Mouse (Mus musculus) neural tube, embryonic 14.5 days (tissue): ENCODE results near the gene Ier2. TPM values are rescaled to one million over a fixed set of nuclear protein-coding genes. Genes with fewer than 3 reads are reported as not detected.

Source experiments
- ATAC-seq: fragments of 200-750 bp; cut with Nextera tagmentation; 2 replicates; pipeline ENCODE4 v1.8.0; 2017; ENCODE audit warnings: low read depth, mild to moderate bottlenecking, moderate TSS enrichment, moderate library complexity
- H3K27ac ChIP-seq: fragments of 300-500 bp; sonication (generic); 2 replicates; pipeline ENCODE4 v1.5.1; 2014; ENCODE audit warnings: low read depth, mild to moderate bottlenecking, control low read depth, low read length, moderate library complexity, mixed read lengths
- H3K27me3 ChIP-seq: fragments of 300-500 bp; sonication (generic); 2 replicates; pipeline ENCODE4 v1.6.1; 2014; ENCODE audit warnings: low read length; ENCODE audit not compliant: control insufficient read depth, insufficient read depth
- H3K36me3 ChIP-seq: fragments of 300-500 bp; sonication (generic); 2 replicates; pipeline ENCODE4 v1.6.1; 2014; ENCODE audit warnings: low read length, mixed read lengths; ENCODE audit not compliant: control insufficient read depth, insufficient read depth
- H3K4me1 ChIP-seq: fragments of 300-500 bp; sonication (generic); 2 replicates; pipeline ENCODE4 v1.6.1; 2014; ENCODE audit warnings: low read length; ENCODE audit not compliant: control insufficient read depth, insufficient read depth
- H3K4me2 ChIP-seq: fragments of 300-500 bp; sonication (generic); 2 replicates; pipeline ENCODE4 v1.6.1; 2014; ENCODE audit warnings: mild to moderate bottlenecking, low read depth, low read length, control low read depth
- H3K4me3 ChIP-seq: fragments of 300-500 bp; sonication (generic); 2 replicates; pipeline ENCODE4 v1.5.1; 2014; ENCODE audit warnings: low read depth, low read length, control low read depth, mixed read lengths
- H3K9ac ChIP-seq: fragments of 300-500 bp; sonication (generic); replicated peaks from 2 replicates; pipeline ENCODE4 v1.6.1; 2014; ENCODE audit warnings: low read depth, mild to moderate bottlenecking, control low read depth, low read length, mixed read lengths
- H3K9me3 ChIP-seq: fragments of 300-500 bp; sonication (generic); 2 replicates; pipeline ENCODE4 v1.6.1; 2016; ENCODE audit warnings: low read length; ENCODE audit not compliant: control insufficient read depth
- WGBS: fragments of 180-500 bp; shearing (Covaris S2); extraction: QIAGEN DNeasy Blood & Tissue Kit; methylation state at CpG from one replicate; pipeline ENCODE4 v1.1.7; 2014; 5-methylcytosine and 5-hydroxymethylcytosine counted together
- polyA plus RNA-seq: library from polyadenylated mRNA; unstranded; fragments of >200 nt; fragmentation: Nextera tagmentation; extraction: Ambion mirVana; gene quantifications from 2 replicates; pipeline ENCODE4 v1.2.1, GENCODE M21; 2014

Ier2 gene
- polyA plus RNA-seq, 1 experiment from 2014 or later, result 14.4 TPM

DNA sequence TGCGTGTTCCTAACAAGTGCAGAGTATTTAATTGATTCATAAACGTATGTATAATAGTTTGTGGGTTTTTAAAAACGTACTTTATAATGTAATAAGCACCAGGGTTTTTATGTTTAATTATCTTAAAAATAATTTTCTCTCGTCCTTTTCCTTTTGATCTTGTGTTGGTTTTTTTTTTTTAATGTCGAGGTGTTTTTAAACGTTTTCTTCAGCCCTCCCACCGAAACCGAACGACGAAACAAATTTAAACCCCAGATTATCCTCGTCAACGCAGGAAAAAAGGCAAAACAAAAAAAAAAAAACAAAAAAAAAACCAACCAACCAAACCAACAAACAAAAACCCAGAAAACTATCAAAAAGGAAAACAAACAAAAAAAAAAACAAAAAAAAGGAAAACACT, 43.3 kb upstream of the Ier2 start:
- ATAC-seq, result no peak
- Histone ChIP-seq H3K9me3 (no peaks in the 10 kb centered on the region), H3K4me1 (peaks cover 27% of the 10 kb centered on the region), H3K27ac (peak overlapping the region; percentile 77), H3K27me3 (peaks cover 31% of the 10 kb centered on the region), H3K4me2 (peak overlapping the region; percentile 40; the same call in 1 of the 2 replicates), H3K36me3 (no peaks in the 10 kb centered on the region), H3K4me3 (peak overlapping the region; percentile 17; the same call in 1 of the 2 replicates), H3K9ac (0 out of 2 replicates have a peak overlapping the region, but pooled peaks have one; percentile 37)
- WGBS, result 2% methylated on average over 12 of the region's 12 CpGs

- peaks cover 26% of the 10 kb centered on the region for H3K4me1 ChIP-seq
- no peaks in the 10 kb centered on the region for H3K36me3 ChIP-seq
- WGBS, result under 1% methylated on average over 59 of the region's 61 CpGs
- H3K4me3 ChIP-seq, result peak overlapping the region; percentile 17; the same call in 1 of the 2 replicates
- H3K27me3 ChIP-seq, result peaks cover 31% of the 10 kb centered on the region
- ATAC-seq, result no peak
- peak overlapping the region; percentile 40 for H3K4me2 ChIP-seq
- H3K9ac ChIP-seq, result 0 out of 2 replicates have a peak overlapping the region, but pooled peaks have one; percentile 37
- H3K27ac ChIP-seq, result peak overlapping the region; percentile 77
- no peaks in the 10 kb centered on the region for H3K9me3 ChIP-seq
Observed at GRCm38 (mm10) chr8:84704867-84705831, 42.5 kb upstream of the Ier2 start.

- Histone ChIP-seq H3K9me3 (no peaks in the 10 kb centered on the region), H3K4me2 (peak overlapping the region; percentile 20; the same call in 1 of the 2 replicates), H3K9ac (0 out of 2 replicates have a peak overlapping the region, but pooled peaks have one; percentile 25), H3K4me3 (no peak overlapping the region), H3K4me1 (peaks cover 19% of the 10 kb centered on the region), H3K36me3 (0 out of 2 replicates have a peak, but pooled peaks cover under 1% of the 10 kb centered on the region), H3K27me3 (peaks cover 31% of the 10 kb centered on the region), H3K27ac (peak overlapping the region; percentile 50; the same call in 1 of the 2 replicates)
- no peak for ATAC-seq
- 3% methylated on average over 16 of the region's 16 CpGs for WGBS
Observed at GRCm38 (mm10) chr8:84704356-84704755, 41.7 kb upstream of the Ier2 start.

DNA sequence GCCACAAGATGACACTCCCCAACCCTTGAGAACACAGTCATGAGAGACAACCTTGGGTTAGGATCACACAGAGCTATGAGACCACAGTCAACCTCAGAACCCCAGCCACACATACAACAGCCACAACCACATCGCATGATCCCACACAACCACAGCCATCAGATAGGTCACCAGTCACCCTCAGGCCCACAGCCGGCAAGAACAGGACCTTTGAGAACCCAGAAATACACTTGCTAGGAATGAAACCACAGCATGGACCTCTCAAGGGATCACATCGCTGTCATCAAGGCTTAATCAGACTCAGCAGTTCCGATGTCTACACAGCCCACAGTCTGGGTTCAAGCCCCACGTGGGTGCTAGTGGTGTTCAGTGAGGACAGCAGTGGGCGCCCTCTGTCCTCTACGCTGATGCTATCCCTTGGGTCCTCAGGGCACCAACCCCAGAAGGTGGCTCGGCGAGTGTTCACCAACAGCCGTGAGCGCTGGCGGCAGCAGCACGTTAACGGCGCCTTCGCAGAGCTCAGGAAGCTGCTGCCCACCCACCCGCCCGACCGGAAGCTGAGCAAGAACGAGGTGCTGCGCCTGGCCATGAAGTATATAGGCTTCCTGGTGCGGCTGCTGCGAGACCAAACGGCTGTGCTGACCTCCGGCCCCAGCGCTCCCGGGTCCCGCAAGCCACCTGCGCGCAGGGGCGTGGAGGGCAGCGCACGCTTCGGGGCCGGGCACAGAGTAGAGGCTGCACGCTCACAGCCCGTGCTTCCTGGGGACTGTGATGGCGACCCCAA, 41.0 kb upstream of the Ier2 start:
- peak overlapping the region; percentile 50; the same call in 1 of the 2 replicates for H3K27ac ChIP-seq
- peaks cover 31% of the 10 kb centered on the region for H3K27me3 ChIP-seq
- no peak for ATAC-seq
- no peak overlapping the region for H3K4me3 ChIP-seq
- peak overlapping the region; percentile 25; the same call in 1 of the 2 replicates for H3K9ac ChIP-seq
- peaks cover 19% of the 10 kb centered on the region for H3K4me1 ChIP-seq
- H3K9me3 ChIP-seq, result no peaks in the 10 kb centered on the region
- 9% methylated on average over 38 of the region's 38 CpGs for WGBS
- peak overlapping the region; percentile 20; the same call in 1 of the 2 replicates for H3K4me2 ChIP-seq
- 0 out of 2 replicates have a peak, but pooled peaks cover 6% of the 10 kb centered on the region for H3K36me3 ChIP-seq

DNA sequence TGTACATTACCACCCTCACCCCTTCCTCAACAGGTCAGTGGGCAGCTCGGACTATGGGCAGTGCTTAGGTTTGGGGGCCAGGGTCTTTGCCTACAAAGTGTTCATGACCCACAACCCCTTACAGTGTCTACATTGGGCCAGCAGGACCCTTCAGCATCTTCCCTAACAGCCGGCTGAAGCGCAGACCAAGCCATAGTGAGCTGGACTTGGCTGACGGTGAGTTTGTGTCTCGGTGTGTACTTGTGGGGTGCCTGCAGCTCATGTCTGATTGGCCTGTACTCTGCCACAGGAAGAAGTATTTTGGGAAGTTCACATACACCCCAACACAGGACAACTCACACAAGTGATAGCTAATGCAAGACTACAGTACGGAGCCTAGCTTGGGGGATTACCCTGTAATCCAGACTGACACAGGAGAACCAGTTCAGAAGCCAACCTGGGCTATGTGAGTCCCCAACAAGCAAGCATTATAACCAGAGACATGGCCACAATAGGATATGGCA, 40.4 kb upstream of the Ier2 start:
- Histone ChIP-seq H3K27me3 (peaks cover 31% of the 10 kb centered on the region), H3K4me2 (no peak overlapping the region), H3K27ac (no peak overlapping the region), H3K36me3 (peaks cover 11% of the 10 kb centered on the region; the same call in 1 of the 2 replicates), H3K4me3 (no peak overlapping the region), H3K9me3 (no peaks in the 10 kb centered on the region), H3K9ac (no peak overlapping the region), H3K4me1 (peaks cover 19% of the 10 kb centered on the region)
- 74% methylated on average over 6 of the region's 6 CpGs for WGBS
- ATAC-seq, result no peak

DNA sequence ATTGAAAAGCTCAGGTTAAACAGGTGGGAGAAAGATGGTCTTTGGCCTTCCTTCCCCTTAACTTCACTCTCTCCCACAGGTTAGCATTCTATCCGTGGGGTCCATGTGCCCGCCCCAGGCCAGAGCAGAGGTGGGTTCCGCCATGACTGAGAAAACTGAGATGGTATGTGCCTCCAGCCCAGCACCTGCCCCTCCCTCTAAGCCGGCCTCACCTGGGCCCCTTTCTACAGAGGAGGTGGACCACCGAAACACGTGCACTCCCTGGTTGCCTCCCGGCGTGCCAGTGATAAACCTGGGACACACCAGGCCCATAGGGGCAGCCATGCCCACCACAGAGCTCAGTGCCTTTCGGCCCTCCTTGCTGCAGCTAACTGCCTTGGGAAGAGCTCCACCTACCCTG, 39.9 kb upstream of the Ier2 start:
- no peak overlapping the region for H3K4me2 ChIP-seq
- H3K9ac ChIP-seq, result no peak overlapping the region
- ATAC-seq, result no peak
- no peak overlapping the region for H3K4me3 ChIP-seq
- WGBS, result 73% methylated on average over 9 of the region's 9 CpGs
- H3K4me1 ChIP-seq, result peaks cover 16% of the 10 kb centered on the region
- H3K27ac ChIP-seq, result no peak overlapping the region
- peaks cover 13% of the 10 kb centered on the region; the same call in 1 of the 2 replicates for H3K36me3 ChIP-seq
- peaks cover 29% of the 10 kb centered on the region for H3K27me3 ChIP-seq
- no peaks in the 10 kb centered on the region for H3K9me3 ChIP-seq

- Histone ChIP-seq H3K4me3 (no peak within 1 kb of the TSS), H3K27me3 (peaks cover 29% of the 10 kb centered on the region), H3K4me2 (no peak within 1 kb of the TSS), H3K36me3 (peaks cover 26% of the 10 kb centered on the region), H3K4me1 (0 out of 2 replicates have a peak, but pooled peaks cover 4% of the 10 kb centered on the region), H3K27ac (no peak within 1 kb of the TSS), H3K9ac (no peak within 1 kb of the TSS), H3K9me3 (no peaks in the 10 kb centered on the region)
- ATAC-seq, result no peak
- 13% methylated on average over 33 of the region's 34 CpGs for WGBS
Observed at GRCm38 (mm10) chr8:84700941-84701911, 38.6 kb upstream of the Ier2 start, which contains the start of gene Lyl1. Gene Lyl1, plus strand, starts transcription at chr8:84701457.
